Mouse (Mus musculus): ENCODE data around the gene Slc8b1.

GRCm38 (mm10) chr5:120582002-120582401 is 71.0 kb downstream of the Slc8b1 start:
- TF ChIP-seq CTCF (IDR thresholded peaks at IDR 0.05; ENCODE audit: insufficient read depth, low read length) (no peak), POLR2A (IDR thresholded peaks at IDR 0.05; ENCODE audit: borderline replicate concordance, extremely low read depth, low read depth, low read length) (no peak)

Data from lung, adult 2 months (tissue).